In the genomic region with DNA sequence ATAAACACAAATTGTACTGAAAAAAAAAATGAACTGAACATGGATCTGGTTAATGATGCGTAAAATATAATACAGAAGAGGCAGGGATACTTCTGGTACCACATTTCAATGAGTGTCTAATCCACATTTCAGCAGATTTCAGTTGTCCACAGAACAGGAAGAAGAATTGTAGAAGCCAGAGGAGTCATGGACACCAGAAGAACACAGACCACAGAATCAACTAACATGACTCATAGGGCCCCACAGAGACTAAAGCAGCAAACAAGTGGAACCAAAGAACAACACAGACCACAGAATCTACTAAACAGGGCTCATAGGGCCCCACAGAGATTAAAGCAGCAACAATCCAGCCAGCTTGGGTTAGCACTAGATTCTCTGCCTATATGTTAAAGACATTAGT, we compare ENCODE assay signal across 25 mouse cellular contexts. TPM values are rescaled to one million over a fixed set of nuclear protein-coding genes. Genes with fewer than 3 reads are reported as not detected.
"Had no signal": no experiment of that assay in that cellular context is flagged by ENCODE, and none has a peak within 500 bp of the region (broad histone marks: within the 10 kb centered on the region; RNA-seq: fewer than 3 reads in every experiment).

No protein-coding gene starts in this region.

- H3K4me2 ChIP-seq: neural tube, embryonic 13.5 days; neural tube, embryonic 15.5 days; stomach, embryonic 15.5 days had no signal

- H3K36me3 ChIP-seq: neural tube, embryonic 13.5 days; neural tube, embryonic 15.5 days; stomach, embryonic 15.5 days had no signal

- H3K27me3 ChIP-seq: neural tube, embryonic 13.5 days; neural tube, embryonic 15.5 days; stomach, embryonic 15.5 days had no signal

- H3K4me3 ChIP-seq: neural tube, embryonic 13.5 days; neural tube, embryonic 15.5 days; stomach, embryonic 15.5 days had no signal

- H3K9ac ChIP-seq: neural tube, embryonic 13.5 days; neural tube, embryonic 15.5 days; stomach, embryonic 15.5 days had no signal

- H3K4me1 ChIP-seq: neural tube, embryonic 13.5 days; neural tube, embryonic 15.5 days; stomach, embryonic 15.5 days had no signal

- H3K9me3 ChIP-seq: neural tube, embryonic 13.5 days; neural tube, embryonic 15.5 days; stomach, embryonic 15.5 days had no signal

- H3K27ac ChIP-seq: neural tube, embryonic 13.5 days; neural tube, embryonic 15.5 days; stomach, embryonic 15.5 days; stomach, postnatal 0 days had no signal

- DNase-seq: retina, postnatal 1 day; right cerebral cortex, adult 18-20 months; right cerebral cortex, postnatal 14 days; right cerebral cortex, postnatal 25 days; right cerebral cortex, postnatal 4 days; spleen, adult 18-20 months; thymus, adult 18-20 months; thymus, adult 2 months; thymus, postnatal 14 days; thymus, postnatal 25 days; thymus, postnatal 36 days; thymus, postnatal 4 days had no signal

RNA-seq across cellular contexts. Expression of a gene that starts 7.3 kb away (rescaled TPM):
- total RNA-seq: neutrophil, adult 5-6 weeks had no signal
- polyA plus RNA-seq: neural tube, embryonic 13.5 days; neural tube, embryonic 14.5 days; neural tube, embryonic 15.5 days; small intestine, adult 2 months; spleen, adult 2 months; stomach, embryonic 14.5 days; stomach, embryonic 15.5 days; stomach, embryonic 16.5 days; stomach, postnatal 0 days; testis, adult 2 months; thymus, adult 2 months; thymus, postnatal 0 days; urinary bladder, adult 2 months had no signal

RNA-seq across cellular contexts. Expression of a gene that starts 39.1 kb away (rescaled TPM):
- total RNA-seq: neutrophil, adult 5-6 weeks had no signal
- polyA plus RNA-seq: neural tube, embryonic 13.5 days; neural tube, embryonic 14.5 days; neural tube, embryonic 15.5 days; small intestine, adult 2 months; spleen, adult 2 months; stomach, embryonic 14.5 days; stomach, embryonic 15.5 days; stomach, embryonic 16.5 days; stomach, postnatal 0 days; testis, adult 2 months; thymus, adult 2 months; thymus, postnatal 0 days; urinary bladder, adult 2 months had no signal

RNA-seq across cellular contexts. Expression of a gene that starts 58.9 kb away (rescaled TPM):
- polyA plus RNA-seq: neural tube, embryonic 13.5 days; neural tube, embryonic 14.5 days; neural tube, embryonic 15.5 days; small intestine, adult 2 months; spleen, adult 2 months; stomach, embryonic 14.5 days; stomach, embryonic 15.5 days; stomach, embryonic 16.5 days; stomach, postnatal 0 days; testis, adult 2 months; thymus, adult 2 months; urinary bladder, adult 2 months had no signal
